Mouse (Mus musculus) testis, adult 2 months (tissue): ENCODE measurements around the gene Spata3.

ENCODE experiments used
- CTCF ChIP-seq: fragments of 200-500 bp; IDR thresholded peaks from 2 replicates; pipeline ENCODE4 v1.5.1; 2012; ENCODE audit warnings: low read depth, mild to moderate bottlenecking, inconsistent platforms, low read length, moderate library complexity; ENCODE audit not compliant: control insufficient read depth, insufficient read depth, insufficient replicate concordance
- POLR2A ChIP-seq: fragments of 200-500 bp; IDR thresholded peaks from 2 replicates; pipeline ENCODE4 v1.6.1; 2012; ENCODE audit warnings: low read depth, mild to moderate bottlenecking, inconsistent platforms, low read length, moderate library complexity; ENCODE audit not compliant: control insufficient read depth

- TF ChIP-seq CTCF (no peak), POLR2A (no peak)
Measured at GRCm38 (mm10) chr1:85969519-85969918, 47.1 kb upstream of the Spata3 start.
